Mouse (Mus musculus): ENCODE measurements around the gene Olfr703.

Gene Olfr703

GRCm38 (mm10) chr7:106843060-106843459 is at the start of gene Olfr703:
Gene Olfr703, plus strand, starts transcription at chr7:106843360.
- DNase-seq (ENCODE audit: low spot score in 2 of 2), result no peak

GRCm38 (mm10) chr7:106808734-106809133 is 34.4 kb upstream of the Olfr703 start, which contains the start of gene Olfr700:
Gene Olfr700, minus strand, starts transcription at chr7:106808834.
- DNase-seq (ENCODE audit: low spot score in 2 of 2), result no peak

GRCm38 (mm10) chr7:106813829-106814228 is 29.3 kb upstream of the Olfr703 start, which contains the start of gene Olfr701:
Gene Olfr701, plus strand, starts transcription at chr7:106814129.
- no peak for DNase-seq (ENCODE audit: low spot score in 2 of 2)

GRCm38 (mm10) chr7:106815775-106816174 is 27.4 kb upstream of the Olfr703 start:
- no peak for DNase-seq (ENCODE audit: low spot score in 2 of 2)

- no peak for DNase-seq (ENCODE audit: low spot score in 2 of 2)
Measured at GRCm38 (mm10) chr7:106818414-106818813, 24.7 kb upstream of the Olfr703 start.

- no peak for DNase-seq (ENCODE audit: low spot score in 2 of 2)
Measured at GRCm38 (mm10) chr7:106833793-106834192, 9.4 kb upstream of the Olfr703 start, which contains the start of gene Olfr702. Gene Olfr702, minus strand, starts transcription at chr7:106833893.

GRCm38 (mm10) chr7:106862885-106863284 is 19.7 kb downstream of the Olfr703 start, which contains the start of gene Olfr704:
Gene Olfr704, plus strand, starts transcription at chr7:106863185.
- DNase-seq (ENCODE audit: low spot score in 2 of 2), result no peak

- DNase-seq (ENCODE audit: low spot score in 2 of 2), result no peak
Measured at GRCm38 (mm10) chr7:106876791-106877190, 33.6 kb downstream of the Olfr703 start, which contains the start of gene Olfr705. Gene Olfr705, minus strand, starts transcription at chr7:106876891.

- DNase-seq (ENCODE audit: low spot score in 2 of 2), result no peak
Measured at GRCm38 (mm10) chr7:106888062-106888461, 44.9 kb downstream of the Olfr703 start, which contains the start of gene Olfr706. Gene Olfr706, minus strand, starts transcription at chr7:106888162.
